Mouse (Mus musculus): ENCODE results near the gene Ccdc103. TPM values are rescaled to one million over a fixed set of nuclear protein-coding genes. Genes with fewer than 3 reads are reported as not detected.

Gene Ccdc103
- polyA plus RNA-seq, 1 experiment from 2014 or later: 2.2 TPM

DNA sequence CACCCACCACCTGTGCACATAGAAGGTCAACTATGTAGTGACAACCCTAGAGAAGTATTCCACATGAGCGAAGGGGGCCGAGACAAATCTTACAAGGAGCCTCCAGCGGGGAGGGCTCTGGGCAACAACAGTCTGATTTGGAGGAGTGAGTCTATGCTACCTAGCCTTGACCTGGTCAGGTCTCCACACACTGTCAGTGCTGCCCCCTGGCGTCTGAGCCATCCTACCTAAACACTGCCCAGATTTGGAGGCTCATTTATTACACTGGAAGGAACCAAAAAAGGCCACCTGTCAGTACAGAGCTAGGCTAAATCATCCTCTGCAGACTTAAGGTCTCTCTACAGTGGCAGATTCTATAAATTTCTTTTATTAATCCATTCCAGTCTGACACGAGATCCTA lies 29.1 kb upstream of the Ccdc103 start:
- Histone ChIP-seq H3K9ac (replicated peaks; ENCODE audit: low read depth, low read length) (no peak overlapping the region), H3K27ac (ENCODE audit: low read length) (no peak overlapping the region), H3K9me3 (ENCODE audit: control insufficient read depth, low read length) (no peaks in the 10 kb centered on the region), H3K36me3 (ENCODE audit: control insufficient read depth, insufficient read depth) (peaks cover 49% of the 10 kb centered on the region), H3K27me3 (replicated peaks; ENCODE audit: control insufficient read depth, insufficient read depth, low read length) (no peaks in the 10 kb centered on the region), H3K4me2 (ENCODE audit: low read length) (no peak overlapping the region), H3K4me3 (replicated peaks; ENCODE audit: low read length) (no peak overlapping the region), H3K4me1 (replicated peaks; ENCODE audit: control insufficient read depth, insufficient read depth, low read length) (no peaks in the 10 kb centered on the region)
- no peak for ATAC-seq
- WGBS: 72% methylated on average over 5 of the region's 5 CpGs

GRCm38 (mm10) chr11:102853760-102854159 lies 27.2 kb upstream of the Ccdc103 start:
- Histone ChIP-seq H3K4me1 (replicated peaks; ENCODE audit: control insufficient read depth, insufficient read depth, low read length) (no peaks in the 10 kb centered on the region), H3K9me3 (ENCODE audit: control insufficient read depth, low read length) (no peaks in the 10 kb centered on the region), H3K27ac (ENCODE audit: low read length) (no peak overlapping the region), H3K4me3 (replicated peaks; ENCODE audit: low read length) (no peak overlapping the region), H3K27me3 (replicated peaks; ENCODE audit: control insufficient read depth, insufficient read depth, low read length) (no peaks in the 10 kb centered on the region), H3K4me2 (ENCODE audit: low read length) (no peak overlapping the region), H3K9ac (replicated peaks; ENCODE audit: low read depth, low read length) (no peak overlapping the region), H3K36me3 (ENCODE audit: control insufficient read depth, insufficient read depth) (peaks cover 49% of the 10 kb centered on the region)
- no peak for ATAC-seq

- H3K9me3 ChIP-seq (ENCODE audit: control insufficient read depth, low read length): no peaks in the 10 kb centered on the region
- no peaks in the 10 kb centered on the region for H3K27me3 ChIP-seq (replicated peaks; ENCODE audit: control insufficient read depth, insufficient read depth, low read length)
- H3K4me1 ChIP-seq (replicated peaks; ENCODE audit: control insufficient read depth, insufficient read depth, low read length): no peaks in the 10 kb centered on the region
- no peak overlapping the region for H3K27ac ChIP-seq (ENCODE audit: low read length)
- peaks cover 37% of the 10 kb centered on the region for H3K36me3 ChIP-seq (ENCODE audit: control insufficient read depth, insufficient read depth)
- ATAC-seq: no peak
- no peak overlapping the region for H3K4me3 ChIP-seq (replicated peaks; ENCODE audit: low read length)
- H3K9ac ChIP-seq (replicated peaks; ENCODE audit: low read depth, low read length): no peak overlapping the region
- H3K4me2 ChIP-seq (ENCODE audit: low read length): no peak overlapping the region
- WGBS: 88% methylated on average over 6 of the region's 6 CpGs
Observed at GRCm38 (mm10) chr11:102855941-102856340, 25.1 kb upstream of the Ccdc103 start.

- no peak overlapping the region for H3K4me3 ChIP-seq (replicated peaks; ENCODE audit: low read length)
- peaks cover 43% of the 10 kb centered on the region for H3K36me3 ChIP-seq (ENCODE audit: control insufficient read depth, insufficient read depth)
- H3K9ac ChIP-seq (replicated peaks; ENCODE audit: low read depth, low read length): no peak overlapping the region
- WGBS: 86% methylated on average over 11 of the region's 11 CpGs
- no peaks in the 10 kb centered on the region for H3K9me3 ChIP-seq (ENCODE audit: control insufficient read depth, low read length)
- ATAC-seq: no peak
- H3K27ac ChIP-seq (ENCODE audit: low read length): no peak overlapping the region
- no peaks in the 10 kb centered on the region for H3K4me1 ChIP-seq (replicated peaks; ENCODE audit: control insufficient read depth, insufficient read depth, low read length)
- H3K4me2 ChIP-seq (ENCODE audit: low read length): no peak overlapping the region
- H3K27me3 ChIP-seq (replicated peaks; ENCODE audit: control insufficient read depth, insufficient read depth, low read length): no peaks in the 10 kb centered on the region
Observed at GRCm38 (mm10) chr11:102858951-102859350, 22.1 kb upstream of the Ccdc103 start.

DNA sequence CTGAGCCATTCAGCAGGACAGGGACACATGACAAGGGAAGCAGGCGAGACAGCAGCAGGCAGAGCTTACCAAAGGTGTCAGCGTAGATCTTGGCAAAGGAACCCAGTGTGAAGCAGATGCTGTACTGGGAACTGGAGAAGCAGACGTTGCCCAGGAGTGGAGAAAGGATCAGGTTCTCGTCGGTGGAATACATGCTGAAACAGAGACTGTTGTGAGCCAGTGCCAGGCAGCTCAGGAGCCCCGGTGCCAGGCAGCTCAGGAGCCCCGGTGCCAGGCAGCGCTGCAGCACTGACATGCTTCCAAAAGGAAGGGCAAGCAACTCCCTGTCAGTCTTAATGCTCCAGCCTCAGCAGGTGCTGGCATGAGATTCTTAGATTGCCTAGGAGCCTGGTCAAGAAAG lies 21.1 kb upstream of the Ccdc103 start:
- Histone ChIP-seq H3K4me1 (replicated peaks; ENCODE audit: control insufficient read depth, insufficient read depth, low read length) (no peaks in the 10 kb centered on the region), H3K27me3 (replicated peaks; ENCODE audit: control insufficient read depth, insufficient read depth, low read length) (no peaks in the 10 kb centered on the region), H3K4me3 (replicated peaks; ENCODE audit: low read length) (no peak overlapping the region), H3K36me3 (ENCODE audit: control insufficient read depth, insufficient read depth) (peaks cover 40% of the 10 kb centered on the region), H3K4me2 (ENCODE audit: low read length) (no peak overlapping the region), H3K9me3 (ENCODE audit: control insufficient read depth, low read length) (no peaks in the 10 kb centered on the region), H3K27ac (ENCODE audit: low read length) (peak overlapping the region; percentile 42), H3K9ac (replicated peaks; ENCODE audit: low read depth, low read length) (no peak overlapping the region)
- 66% methylated on average over 8 of the region's 8 CpGs for WGBS
- ATAC-seq: peak; percentile 28; the same call in 1 of the 2 replicates

DNA sequence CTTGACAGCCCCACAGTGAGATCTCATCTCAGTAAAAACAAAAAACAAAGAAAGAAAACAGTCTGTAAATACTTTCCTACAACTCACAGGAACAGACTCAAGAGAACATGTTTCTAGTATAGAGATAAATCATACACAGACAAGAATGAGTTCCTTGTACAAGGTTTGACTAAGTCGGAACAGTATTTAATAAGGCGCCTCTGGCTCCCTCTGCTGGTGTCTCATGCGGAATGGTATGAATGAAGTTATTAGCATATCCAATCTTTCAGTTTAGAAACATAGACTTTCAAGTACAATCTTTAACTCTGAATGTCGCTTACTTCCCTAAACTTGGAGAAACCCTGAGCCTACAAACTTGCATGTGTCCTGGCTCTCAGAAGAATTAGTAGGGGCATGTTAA lies 16.7 kb upstream of the Ccdc103 start:
- H3K9ac ChIP-seq (replicated peaks; ENCODE audit: low read depth, low read length): no peak overlapping the region
- peaks cover 34% of the 10 kb centered on the region for H3K36me3 ChIP-seq (ENCODE audit: control insufficient read depth, insufficient read depth)
- peak; percentile 64; the same call in 1 of the 2 replicates for ATAC-seq

DNA sequence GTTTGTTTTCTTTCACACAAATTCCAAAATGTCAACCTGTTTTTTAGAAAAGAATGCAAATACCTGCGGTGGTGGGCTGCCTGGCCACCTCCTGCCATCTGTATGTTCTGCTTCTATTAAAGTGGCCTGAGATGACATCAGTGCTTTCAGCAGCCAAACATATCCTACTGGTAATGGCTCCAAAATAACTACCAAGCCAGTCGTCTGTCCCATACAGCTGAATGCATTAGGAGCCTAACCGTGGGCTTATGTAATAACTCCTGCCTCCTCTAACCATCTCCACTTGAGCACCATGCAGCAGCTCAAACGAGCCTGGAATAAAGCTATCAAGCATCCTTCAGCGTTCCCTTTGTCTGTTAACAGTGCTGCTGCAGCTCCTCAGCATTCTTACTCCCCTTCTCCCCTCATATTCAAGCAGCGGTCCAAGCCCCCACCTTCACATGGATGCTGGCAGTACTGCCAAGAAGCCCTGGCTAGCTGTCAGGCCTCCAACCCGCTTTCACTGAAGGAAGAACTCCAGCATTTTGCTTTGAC lies 6.1 kb upstream of the Ccdc103 start:
- Histone ChIP-seq H3K4me1 (replicated peaks; ENCODE audit: control insufficient read depth, insufficient read depth, low read length) (peaks cover 11% of the 10 kb centered on the region), H3K9ac (replicated peaks; ENCODE audit: low read depth, low read length) (no peak overlapping the region), H3K27ac (ENCODE audit: low read length) (no peak overlapping the region), H3K4me3 (replicated peaks; ENCODE audit: low read length) (no peak overlapping the region), H3K36me3 (ENCODE audit: control insufficient read depth, insufficient read depth) (peaks cover 18% of the 10 kb centered on the region), H3K9me3 (ENCODE audit: control insufficient read depth, low read length) (no peaks in the 10 kb centered on the region), H3K27me3 (replicated peaks; ENCODE audit: control insufficient read depth, insufficient read depth, low read length) (no peaks in the 10 kb centered on the region), H3K4me2 (ENCODE audit: low read length) (no peak overlapping the region)
- ATAC-seq: no peak
- WGBS: 65% methylated on average over 7 of the region's 7 CpGs

More for the DNA sequence above, 16.7 kb upstream of the Ccdc103 start:
- no peak overlapping the region for H3K4me3 ChIP-seq (replicated peaks; ENCODE audit: low read length)
- WGBS: 32% methylated on average over 4 of the region's 4 CpGs
- H3K4me2 ChIP-seq (ENCODE audit: low read length): no peak overlapping the region
- no peak overlapping the region for H3K27ac ChIP-seq (ENCODE audit: low read length)
- no peaks in the 10 kb centered on the region for H3K4me1 ChIP-seq (replicated peaks; ENCODE audit: control insufficient read depth, insufficient read depth, low read length)
- no peaks in the 10 kb centered on the region for H3K9me3 ChIP-seq (ENCODE audit: control insufficient read depth, low read length)
- no peaks in the 10 kb centered on the region for H3K27me3 ChIP-seq (replicated peaks; ENCODE audit: control insufficient read depth, insufficient read depth, low read length)

DNA sequence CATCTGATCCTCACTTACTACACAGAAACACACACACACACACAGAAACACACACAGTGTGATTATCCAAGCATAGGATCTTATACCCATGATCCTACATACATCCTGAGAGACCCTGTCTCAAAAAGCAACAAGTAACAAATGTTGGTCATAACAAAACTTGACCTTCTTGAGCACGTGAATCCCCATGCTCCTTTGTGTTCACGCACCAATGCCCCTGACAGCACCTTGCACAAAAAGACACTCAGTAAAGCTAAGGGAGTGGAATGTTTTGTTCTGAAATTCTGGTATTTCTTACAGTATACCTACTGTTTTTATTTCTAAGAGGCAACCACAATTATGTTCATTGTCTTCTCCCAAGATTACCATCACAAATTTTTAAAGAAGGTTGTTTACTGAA lies 1.4 kb upstream of the Ccdc103 start:
- no peak for ATAC-seq
- H3K9me3 ChIP-seq (ENCODE audit: control insufficient read depth, low read length): no peaks in the 10 kb centered on the region
- WGBS: 53% methylated on average over 2 of the region's 2 CpGs
- no peak overlapping the region for H3K27ac ChIP-seq (ENCODE audit: low read length)
- no peak overlapping the region for H3K4me3 ChIP-seq (replicated peaks; ENCODE audit: low read length)
- H3K36me3 ChIP-seq (ENCODE audit: control insufficient read depth, insufficient read depth): peaks cover 16% of the 10 kb centered on the region
- H3K4me1 ChIP-seq (replicated peaks; ENCODE audit: control insufficient read depth, insufficient read depth, low read length): peaks cover 19% of the 10 kb centered on the region
- peak overlapping the region; percentile 65 for H3K4me2 ChIP-seq (ENCODE audit: low read length)
- H3K9ac ChIP-seq (replicated peaks; ENCODE audit: low read depth, low read length): no peak overlapping the region; the same call in 1 of the 2 replicates
- no peaks in the 10 kb centered on the region for H3K27me3 ChIP-seq (replicated peaks; ENCODE audit: control insufficient read depth, insufficient read depth, low read length)

- H3K4me2 ChIP-seq (ENCODE audit: low read length): peak overlapping the region; percentile 65
- peak overlapping the region; percentile 89 for H3K27ac ChIP-seq (ENCODE audit: low read length)
- H3K36me3 ChIP-seq (ENCODE audit: control insufficient read depth, insufficient read depth): peaks cover 7% of the 10 kb centered on the region
- peak overlapping the region; percentile 59 for H3K4me3 ChIP-seq (replicated peaks; ENCODE audit: low read length)
- peaks cover 19% of the 10 kb centered on the region for H3K4me1 ChIP-seq (replicated peaks; ENCODE audit: control insufficient read depth, insufficient read depth, low read length)
- H3K27me3 ChIP-seq (replicated peaks; ENCODE audit: control insufficient read depth, insufficient read depth, low read length): no peaks in the 10 kb centered on the region
- peak overlapping the region; percentile 69 for H3K9ac ChIP-seq (replicated peaks; ENCODE audit: low read depth, low read length)
- H3K9me3 ChIP-seq (ENCODE audit: control insufficient read depth, low read length): no peaks in the 10 kb centered on the region
- WGBS: 16% methylated on average over 13 of the region's 13 CpGs
- peak; percentile 1; the same call in 1 of the 2 replicates for ATAC-seq
Observed at GRCm38 (mm10) chr11:102881314-102882198, 552 bp downstream of the Ccdc103 start.

All from forebrain, embryonic 16.5 days (tissue).